Mouse (Mus musculus) adipose tissue, adult 10 weeks (tissue): ENCODE data around the gene Ush1c. TPM values are rescaled to one million over a fixed set of nuclear protein-coding genes. Genes with fewer than 3 reads are reported as not detected.

Experiments used
- polyA plus RNA-seq: library from polyadenylated mRNA; stranded (reverse); fragments of 350-450 nt; fragmentation: Illumina TruSeq; extraction: RNeasy Lipid Tissue Mini Kit (QIAGEN cat#74804); gene quantifications from one replicate; pipeline ENCODE4 v1.2.3, GENCODE M21; 2014; ENCODE audit warnings: low read depth, low replicate concordance

Ush1c gene
- polyA plus RNA-seq: 3.0 TPM

GRCm38 (mm10) chr7:46238346-46238745, at the start of gene Ush1c:
Ush1c (minus strand) TSS chr7:46238503.

GRCm38 (mm10) chr7:46240696-46241095, 2.4 kb upstream of the Ush1c start, which contains the start of gene Otog:
Otog (plus strand) TSS chr7:46240987.

GRCm38 (mm10) chr7:46179431-46180275, 58.6 kb downstream of the Ush1c start, which contains the start of gene Abcc8:
Abcc8 (minus strand) TSS chr7:46180033.

Other genes starting within 250 kb of the Ush1c start
- gene Abcc6, start 208.2 kb downstream of the Ush1c start, polyA plus RNA-seq: 0.09 TPM
- gene Nomo1, start 204.8 kb downstream of the Ush1c start, polyA plus RNA-seq: 44.8 TPM
- gene Kcnj11, start 137.7 kb downstream of the Ush1c start, polyA plus RNA-seq: 8.1 TPM
- 4.9 TPM for gene Abcc8, start 58.5 kb downstream of the Ush1c start, polyA plus RNA-seq
- gene Otog, start 2.5 kb upstream of the Ush1c start, polyA plus RNA-seq: not detected
- not detected for gene Myod1, start 138.0 kb upstream of the Ush1c start, polyA plus RNA-seq
- gene Kcnc1, start 158.0 kb upstream of the Ush1c start, polyA plus RNA-seq: not detected